Mouse (Mus musculus) forebrain, embryonic 11.5 days (tissue): ENCODE data around the gene Scube1. TPM values are rescaled to one million over a fixed set of nuclear protein-coding genes. Genes with fewer than 3 reads are reported as not detected.

Experiments
- ATAC-seq: fragments of 200-750 bp; cut with Nextera tagmentation; replicated peaks from 2 replicates; pipeline ENCODE4 v1.8.0; 2017; ENCODE audit warnings: moderate TSS enrichment; ENCODE audit not compliant: low FRiP score
- DNase-seq: peaks from one replicate; pipeline ENCODE4 v3.0.0-alpha.2; 2017; ENCODE audit warnings: low spot score
- H3K27ac ChIP-seq: fragments of 300-500 bp; sonication (generic); 2 replicates; pipeline ENCODE4 v1.5.1; 2014; ENCODE audit warnings: low read depth, low read length
- H3K27me3 ChIP-seq: fragments of 300-500 bp; sonication (generic); 2 replicates; pipeline ENCODE4 v1.6.1; 2014; ENCODE audit warnings: mild to moderate bottlenecking, low read length, mixed read lengths; ENCODE audit not compliant: control insufficient read depth, insufficient read depth
- H3K36me3 ChIP-seq: fragments of 300-500 bp; sonication (generic); 2 replicates; pipeline ENCODE4 v1.6.1; 2014; ENCODE audit warnings: mild to moderate bottlenecking, low read length, moderate library complexity, mixed read lengths; ENCODE audit not compliant: control insufficient read depth, insufficient read depth
- H3K4me1 ChIP-seq: fragments of 300-500 bp; sonication (generic); replicated peaks from 2 replicates; pipeline ENCODE4 v1.6.1; 2014; ENCODE audit warnings: low read length, mixed read lengths; ENCODE audit not compliant: control insufficient read depth, insufficient read depth
- H3K4me2 ChIP-seq: fragments of 300-500 bp; sonication (generic); 2 replicates; pipeline ENCODE4 v1.6.1; 2014; ENCODE audit warnings: low read depth, mild to moderate bottlenecking, low read length, moderate library complexity, mixed read lengths; ENCODE audit not compliant: severe bottlenecking
- H3K4me3 ChIP-seq: fragments of 300-500 bp; sonication (generic); 2 replicates; pipeline ENCODE4 v1.5.1; 2014; ENCODE audit warnings: low read depth, low read length
- H3K9ac ChIP-seq: fragments of 300-500 bp; sonication (generic); 2 replicates; pipeline ENCODE4 v1.6.1; 2014; ENCODE audit warnings: low read length
- H3K9me3 ChIP-seq: fragments of 300-500 bp; sonication (generic); 2 replicates; pipeline ENCODE4 v1.6.1; 2016; ENCODE audit warnings: low read length, mixed read lengths; ENCODE audit not compliant: control insufficient read depth
- WGBS: fragments of 180-500 bp; shearing (Covaris S2); extraction: QIAGEN DNeasy Blood & Tissue Kit; methylation state at CpG from one replicate; pipeline ENCODE4 v1.1.7; 2014; 5-methylcytosine and 5-hydroxymethylcytosine counted together
- polyA plus RNA-seq: library from polyadenylated mRNA; unstranded; fragments of >200 nt; fragmentation: Nextera tagmentation; extraction: Ambion mirVana; gene quantifications from 2 replicates; pipeline ENCODE4 v1.2.1, GENCODE M21; 2014

The Scube1 gene
- polyA plus RNA-seq, 1 experiment from 2014 or later = 38.0 TPM

GRCm38 (mm10) chr15:83667501-83667900 lies 57.3 kb downstream of the Scube1 start:
- DNase-seq (no peak), ATAC-seq (no peak)
- no peak overlapping the region for H3K4me3 ChIP-seq
- no peaks in the 10 kb centered on the region for H3K36me3 ChIP-seq
- H3K4me2 ChIP-seq = no peak overlapping the region
- H3K9me3 ChIP-seq = no peaks in the 10 kb centered on the region
- H3K27ac ChIP-seq = no peak overlapping the region
- WGBS = 41% methylated on average over 6 of the region's 6 CpGs
- no peak overlapping the region for H3K9ac ChIP-seq
- 0 out of 2 replicates have a peak, but pooled peaks cover 3% of the 10 kb centered on the region for H3K4me1 ChIP-seq
- no peaks in the 10 kb centered on the region for H3K27me3 ChIP-seq

DNA sequence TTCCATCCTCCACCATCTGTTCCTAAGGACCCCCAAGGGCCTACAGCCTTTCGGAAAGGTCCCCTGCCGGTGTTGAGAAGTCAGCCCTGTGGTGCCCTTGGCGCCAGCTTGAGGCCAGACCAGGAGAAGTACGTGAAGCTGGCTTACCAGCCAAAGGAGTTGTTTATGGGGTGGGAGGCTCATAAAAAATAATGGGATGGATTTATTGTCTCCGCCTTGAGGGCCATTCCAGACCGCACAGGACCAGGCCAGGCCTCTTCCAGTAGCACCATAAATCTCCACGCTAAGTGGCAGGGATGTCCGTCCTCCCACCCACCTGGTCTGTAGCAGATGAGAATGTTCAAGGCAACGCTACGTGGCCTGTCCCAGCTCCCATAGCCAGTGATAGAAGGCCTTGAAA lies 58.4 kb downstream of the Scube1 start:
- Histone ChIP-seq H3K4me1 (0 out of 2 replicates have a peak, but pooled peaks cover 3% of the 10 kb centered on the region), H3K27ac (no peak overlapping the region), H3K4me3 (no peak overlapping the region), H3K4me2 (no peak overlapping the region), H3K9ac (no peak overlapping the region), H3K27me3 (no peaks in the 10 kb centered on the region), H3K36me3 (no peaks in the 10 kb centered on the region), H3K9me3 (no peaks in the 10 kb centered on the region)
- WGBS = 90% methylated on average over 10 of the region's 10 CpGs
- DNase-seq (no peak), ATAC-seq (no peak)

DNA sequence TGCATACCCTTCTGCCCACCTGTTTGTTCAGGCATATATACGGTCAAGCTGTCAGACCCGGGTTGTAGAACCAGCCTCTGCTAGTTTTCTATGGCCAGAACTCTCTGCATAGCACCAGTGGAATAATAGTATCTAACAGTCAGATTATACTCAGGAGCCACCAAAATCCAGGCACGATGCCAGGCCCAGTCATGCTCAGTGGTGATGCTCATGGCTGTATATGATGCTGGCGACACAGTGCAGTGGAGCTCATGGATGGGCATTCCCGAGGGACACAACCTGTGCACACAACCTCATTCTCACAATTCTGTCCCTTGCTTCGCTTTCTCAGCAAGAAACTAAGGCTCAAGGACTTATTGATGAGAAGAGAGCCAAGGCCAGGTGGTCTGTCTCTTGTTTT lies 58.8 kb downstream of the Scube1 start:
- no peak overlapping the region for H3K4me2 ChIP-seq
- H3K4me1 ChIP-seq = 0 out of 2 replicates have a peak, but pooled peaks cover 3% of the 10 kb centered on the region
- ATAC-seq = no peak
- H3K36me3 ChIP-seq = no peaks in the 10 kb centered on the region
- no peaks in the 10 kb centered on the region for H3K9me3 ChIP-seq
- H3K27ac ChIP-seq = no peak overlapping the region
- H3K4me3 ChIP-seq = no peak overlapping the region
- H3K27me3 ChIP-seq = no peaks in the 10 kb centered on the region
- WGBS = 84% methylated on average over 6 of the region's 6 CpGs
- no peak for DNase-seq
- H3K9ac ChIP-seq = no peak overlapping the region

- Histone ChIP-seq H3K27me3 (no peaks in the 10 kb centered on the region), H3K27ac (no peak overlapping the region), H3K4me1 (0 out of 2 replicates have a peak, but pooled peaks cover 3% of the 10 kb centered on the region), H3K4me2 (no peak overlapping the region), H3K9me3 (no peaks in the 10 kb centered on the region), H3K4me3 (no peak overlapping the region), H3K9ac (no peak overlapping the region), H3K36me3 (no peaks in the 10 kb centered on the region)
- peak; percentile 71 for DNase-seq
- ATAC-seq = no peak
- WGBS = 61% methylated on average over 5 of the region's 5 CpGs
These were observed 60.1 kb downstream of the Scube1 start for GRCm38 (mm10) chr15:83664722-83665121.

- Histone ChIP-seq H3K27me3 (no peaks in the 10 kb centered on the region), H3K9ac (no peak overlapping the region), H3K4me3 (no peak overlapping the region), H3K4me2 (no peak overlapping the region), H3K9me3 (no peaks in the 10 kb centered on the region), H3K27ac (no peak overlapping the region), H3K4me1 (0 out of 2 replicates have a peak, but pooled peaks cover 3% of the 10 kb centered on the region), H3K36me3 (no peaks in the 10 kb centered on the region)
- 54% methylated on average over 4 of the region's 4 CpGs for WGBS
- no peak for ATAC-seq
- DNase-seq = no peak
These were observed 61.8 kb downstream of the Scube1 start for GRCm38 (mm10) chr15:83663066-83663465.

GRCm38 (mm10) chr15:83662106-83662505 lies 62.7 kb downstream of the Scube1 start:
- ATAC-seq (no peak), DNase-seq (no peak)
- WGBS = 48% methylated on average over 7 of the region's 7 CpGs
- Histone ChIP-seq H3K9me3 (no peaks in the 10 kb centered on the region), H3K27ac (no peak overlapping the region), H3K9ac (no peak overlapping the region), H3K4me3 (no peak overlapping the region), H3K4me2 (no peak overlapping the region), H3K4me1 (0 out of 2 replicates have a peak, but pooled peaks cover 3% of the 10 kb centered on the region), H3K27me3 (no peaks in the 10 kb centered on the region), H3K36me3 (no peaks in the 10 kb centered on the region)

DNA sequence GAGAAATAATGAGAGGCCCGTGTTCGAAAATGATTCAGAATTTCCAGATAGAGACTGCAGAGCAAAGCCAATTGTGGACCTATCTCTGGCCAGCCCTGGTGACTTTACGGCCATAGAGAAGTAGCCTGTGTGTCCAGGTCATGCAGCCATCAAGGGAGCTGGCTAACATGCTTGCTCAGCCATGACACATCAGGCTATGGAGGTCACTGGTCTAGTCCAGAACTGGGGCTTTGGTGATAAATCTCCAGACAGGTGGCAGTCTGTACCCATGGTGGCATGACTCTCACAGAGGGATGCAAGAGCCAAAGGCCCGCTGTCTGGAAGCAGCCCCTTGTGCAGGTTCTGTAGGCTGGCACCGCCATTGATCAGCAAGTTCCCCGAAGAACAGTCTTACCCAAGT lies 82.3 kb downstream of the Scube1 start:
- WGBS = 91% methylated on average over 6 of the region's 6 CpGs
- no peak overlapping the region for H3K4me3 ChIP-seq
- H3K27ac ChIP-seq = no peak overlapping the region
- no peaks in the 10 kb centered on the region for H3K27me3 ChIP-seq
- ATAC-seq (no peak), DNase-seq (no peak)
- no peaks in the 10 kb centered on the region for H3K9me3 ChIP-seq
- no peak overlapping the region for H3K4me2 ChIP-seq
- H3K36me3 ChIP-seq = no peaks in the 10 kb centered on the region; the same call in 1 of the 2 replicates
- no peaks in the 10 kb centered on the region for H3K4me1 ChIP-seq
- no peak overlapping the region for H3K9ac ChIP-seq

GRCm38 (mm10) chr15:83640208-83640607 lies 84.6 kb downstream of the Scube1 start:
- Histone ChIP-seq H3K4me2 (no peak overlapping the region), H3K27me3 (no peaks in the 10 kb centered on the region), H3K9ac (no peak overlapping the region), H3K4me1 (no peaks in the 10 kb centered on the region), H3K27ac (no peak overlapping the region), H3K36me3 (no peaks in the 10 kb centered on the region; the same call in 1 of the 2 replicates), H3K4me3 (no peak overlapping the region), H3K9me3 (no peaks in the 10 kb centered on the region)
- ATAC-seq = no peak
- no peak for DNase-seq
- 76% methylated on average over 4 of the region's 4 CpGs for WGBS

GRCm38 (mm10) chr15:83639160-83639559 lies 85.7 kb downstream of the Scube1 start:
- ATAC-seq (no peak), DNase-seq (no peak)
- H3K9ac ChIP-seq = no peak overlapping the region
- no peaks in the 10 kb centered on the region; the same call in 1 of the 2 replicates for H3K36me3 ChIP-seq
- no peaks in the 10 kb centered on the region for H3K27me3 ChIP-seq
- no peaks in the 10 kb centered on the region for H3K9me3 ChIP-seq
- H3K4me3 ChIP-seq = no peak overlapping the region
- WGBS = 75% methylated on average over 3 of the region's 3 CpGs
- H3K4me2 ChIP-seq = no peak overlapping the region
- no peaks in the 10 kb centered on the region for H3K4me1 ChIP-seq
- H3K27ac ChIP-seq = no peak overlapping the region
